Mouse (Mus musculus): ENCODE measurements around the gene Tedc1.
"Not testable (repeated sequence)": the region's sequence is repeated elsewhere in the genome, so short reads cannot be mapped to it uniquely, and the experiment has no call there.

Tedc1 gene

DNA sequence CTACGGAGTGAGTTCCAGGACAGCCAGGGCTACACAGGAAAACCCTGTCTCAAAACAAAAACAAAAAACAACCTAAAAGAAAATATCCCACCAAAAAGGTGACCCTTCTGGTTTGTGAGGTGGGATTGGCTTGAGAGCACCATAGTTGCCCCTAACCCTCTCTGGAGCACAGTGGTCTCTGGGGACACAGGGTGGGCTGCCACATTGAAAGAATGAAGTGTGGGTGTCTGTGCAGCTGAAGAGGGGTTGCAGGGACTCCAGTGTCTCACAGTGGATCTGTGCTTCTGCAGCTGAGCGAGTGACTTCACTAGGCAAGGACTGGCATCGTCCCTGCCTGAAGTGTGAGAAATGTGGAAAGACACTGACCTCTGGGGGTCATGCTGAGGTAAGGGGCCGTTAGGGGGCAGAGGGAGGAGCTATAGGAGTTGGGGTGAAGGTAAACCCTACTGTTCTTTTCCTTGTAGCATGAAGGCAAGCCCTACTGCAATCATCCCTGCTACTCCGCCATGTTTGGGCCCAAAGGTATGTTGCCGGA, 3.2 kb upstream of the Tedc1 start:
- DNase-seq (ENCODE audit: low spot score) = no peak

DNA sequence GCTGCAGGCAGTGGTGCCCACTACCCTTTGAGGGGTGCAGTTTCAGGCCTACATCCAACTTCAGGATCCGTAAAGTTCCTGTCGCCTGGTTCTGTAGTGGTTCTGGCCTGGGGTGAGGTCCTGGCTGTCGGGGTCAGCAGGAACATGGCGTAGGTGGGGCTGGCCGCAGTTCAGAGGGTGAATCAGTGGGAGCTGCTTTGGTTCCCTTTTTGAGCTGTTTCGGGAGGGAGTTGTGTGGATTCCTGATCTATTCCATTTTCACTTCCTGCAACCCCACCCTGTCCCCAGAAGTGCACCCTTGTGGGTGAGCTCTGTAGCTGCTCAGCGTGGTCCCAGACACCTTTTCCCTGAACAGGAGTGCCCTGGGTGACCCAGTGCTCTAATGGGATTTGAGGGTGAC, 2.2 kb upstream of the Tedc1 start:
- no peak for DNase-seq (ENCODE audit: low spot score)

DNA sequence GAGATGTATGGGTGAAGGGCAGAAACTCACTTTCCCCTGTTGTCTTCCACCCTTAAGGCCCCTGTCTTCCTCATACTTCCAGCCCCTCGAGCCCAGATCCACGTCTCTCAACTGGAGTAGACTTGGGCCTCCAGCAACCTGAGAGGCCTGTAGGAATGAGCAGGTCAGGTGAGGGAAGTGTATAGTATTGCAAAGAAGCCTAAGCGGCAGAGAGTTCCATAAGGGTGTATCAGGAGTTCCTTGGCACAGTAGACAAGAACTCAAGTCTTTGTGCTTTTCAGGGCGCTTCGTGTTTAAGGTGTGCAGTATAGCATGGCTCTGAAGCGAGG, 1.5 kb upstream of the Tedc1 start:
- no peak for DNase-seq (ENCODE audit: low spot score)

DNA sequence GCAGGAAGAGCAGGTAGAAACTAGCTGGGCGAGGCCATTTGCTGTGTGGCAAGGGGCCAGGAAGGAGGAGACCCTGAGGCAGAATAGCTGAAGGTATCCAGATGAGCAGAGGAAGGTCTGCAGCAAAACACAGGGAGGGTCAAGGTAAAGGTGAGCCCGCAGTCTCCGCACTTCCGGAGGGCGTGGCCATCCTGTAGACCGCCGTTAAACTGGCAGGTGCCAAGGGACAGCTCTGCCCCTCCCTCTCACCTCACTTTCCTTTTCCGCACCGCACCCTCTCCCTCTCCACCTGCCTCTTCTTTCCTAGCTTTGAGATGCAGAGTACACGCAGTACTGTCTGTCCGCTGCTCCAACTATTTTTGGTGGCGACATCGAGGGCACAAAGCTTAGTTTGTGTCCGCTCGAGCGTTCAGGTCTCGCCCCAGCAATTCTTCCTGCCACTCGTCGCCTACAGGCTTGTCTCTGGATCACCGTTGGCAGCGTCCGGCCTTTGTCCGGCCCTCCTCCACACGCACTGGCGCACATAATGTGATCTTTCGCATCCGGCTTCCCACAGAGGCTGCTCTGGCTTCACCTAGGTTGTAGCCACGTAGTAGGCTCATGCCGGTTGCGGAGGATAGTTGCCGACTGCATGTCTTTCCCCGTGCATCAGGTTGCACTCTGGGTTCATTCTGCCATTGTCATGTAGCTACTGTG, 997 bp upstream of the Tedc1 start:
- no peak for DNase-seq (ENCODE audit: low spot score)

DNA sequence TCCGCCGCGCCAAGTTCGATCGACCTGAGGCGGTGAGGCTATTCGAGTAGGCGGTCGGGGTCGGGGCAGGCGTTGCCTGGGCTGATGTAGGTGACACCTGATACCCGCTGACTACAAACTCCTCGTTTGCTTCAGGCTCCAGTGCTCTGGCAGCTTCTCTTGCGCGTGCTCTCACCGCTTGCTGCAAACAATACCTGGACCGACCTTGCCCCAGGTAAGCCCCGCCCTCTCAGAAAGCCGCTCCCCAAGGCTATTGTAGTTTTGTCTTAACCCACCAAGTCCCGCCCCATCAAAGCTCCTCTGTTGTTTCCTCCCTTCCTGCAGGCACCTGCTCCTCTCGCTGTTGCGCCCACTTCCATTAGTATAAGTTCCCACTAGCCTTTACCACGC, 314 bp downstream of the Tedc1 start:
- no peak for DNase-seq (ENCODE audit: low spot score)

DNA sequence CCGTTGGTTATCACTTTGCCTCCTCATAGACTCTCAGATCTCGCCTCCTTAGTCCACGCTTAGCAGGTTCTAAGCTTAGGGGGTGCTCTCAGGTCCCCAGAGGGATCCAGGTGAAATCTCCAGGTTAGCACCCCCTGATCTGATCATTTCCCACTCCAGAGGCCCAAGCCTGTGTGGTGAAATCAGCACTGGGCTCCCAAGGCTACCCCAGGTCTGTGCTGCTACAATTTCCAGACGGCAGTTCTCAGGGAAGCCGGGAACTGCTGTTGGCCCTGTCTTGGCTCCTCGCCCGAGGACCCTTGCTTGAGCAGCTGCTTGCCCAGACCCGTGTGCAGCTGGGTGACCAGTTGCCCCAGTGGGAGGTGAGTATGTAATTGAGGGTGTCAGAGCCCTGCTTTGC, 781 bp downstream of the Tedc1 start:
- no peak for DNase-seq (ENCODE audit: low spot score)

DNA sequence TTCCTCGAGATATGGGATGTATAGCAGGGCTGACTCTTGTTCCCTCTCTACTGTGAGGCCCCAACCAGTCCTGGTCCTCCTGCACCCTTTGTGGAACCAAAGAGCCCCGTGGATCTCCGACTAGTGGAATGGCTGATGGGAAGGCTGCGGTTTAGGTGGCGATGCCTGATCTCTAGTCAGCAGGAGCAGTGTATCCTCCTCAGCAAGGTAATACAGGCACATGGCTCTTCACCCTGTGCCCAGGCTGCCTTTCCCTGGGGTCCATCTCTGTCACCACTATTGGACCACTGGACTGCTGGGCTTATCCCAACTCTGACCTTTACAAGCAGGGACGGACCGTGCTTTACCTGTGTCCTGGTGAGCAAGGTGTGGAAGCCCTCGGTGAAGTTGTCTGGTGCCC, 1.3 kb downstream of the Tedc1 start:
- DNase-seq (ENCODE audit: low spot score) = no peak

DNA sequence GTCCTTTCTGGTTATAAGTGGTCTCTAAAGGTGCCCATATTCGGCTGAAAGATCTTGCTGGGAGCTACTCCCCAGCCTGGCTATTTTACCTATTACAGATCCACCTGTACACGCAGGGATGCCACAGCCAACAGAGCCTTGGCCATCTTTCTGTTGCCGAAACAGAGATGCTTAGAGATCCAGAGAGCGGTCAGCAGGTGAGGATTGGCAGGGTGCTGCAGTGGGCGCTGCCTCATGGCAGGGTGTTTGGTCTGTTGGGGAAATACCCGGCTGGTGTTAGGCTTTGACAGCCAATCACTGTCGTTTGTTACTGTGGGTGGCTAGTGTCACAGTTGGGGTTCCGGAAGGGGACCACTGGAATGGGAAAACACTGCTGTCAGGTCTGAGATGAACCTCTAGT, 1.8 kb downstream of the Tedc1 start:
- DNase-seq (ENCODE audit: low spot score) = no peak

DNA sequence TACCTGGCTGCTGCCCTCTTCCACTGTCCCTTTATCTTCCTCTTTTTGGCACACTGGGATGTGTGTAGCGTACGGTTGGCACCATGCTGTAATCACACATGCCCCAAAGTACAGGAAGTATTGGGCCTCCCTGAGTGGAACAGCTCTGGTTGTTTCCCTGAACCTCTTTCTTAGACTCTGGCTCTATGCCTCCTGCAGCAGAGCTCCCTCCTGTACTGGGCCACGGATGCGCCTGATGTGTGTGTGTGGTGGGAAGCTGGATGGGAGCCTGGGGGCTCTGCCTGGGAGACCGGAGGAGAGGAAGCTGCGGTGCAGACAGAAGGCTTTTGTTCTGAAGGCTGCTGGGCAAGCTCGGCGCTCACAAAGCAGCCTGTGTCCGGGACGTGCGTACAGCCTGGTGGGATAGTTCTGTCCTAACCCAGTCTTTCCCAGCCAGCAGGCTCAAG, 7.4 kb downstream of the Tedc1 start:
- DNase-seq (ENCODE audit: low spot score) = no peak

DNA sequence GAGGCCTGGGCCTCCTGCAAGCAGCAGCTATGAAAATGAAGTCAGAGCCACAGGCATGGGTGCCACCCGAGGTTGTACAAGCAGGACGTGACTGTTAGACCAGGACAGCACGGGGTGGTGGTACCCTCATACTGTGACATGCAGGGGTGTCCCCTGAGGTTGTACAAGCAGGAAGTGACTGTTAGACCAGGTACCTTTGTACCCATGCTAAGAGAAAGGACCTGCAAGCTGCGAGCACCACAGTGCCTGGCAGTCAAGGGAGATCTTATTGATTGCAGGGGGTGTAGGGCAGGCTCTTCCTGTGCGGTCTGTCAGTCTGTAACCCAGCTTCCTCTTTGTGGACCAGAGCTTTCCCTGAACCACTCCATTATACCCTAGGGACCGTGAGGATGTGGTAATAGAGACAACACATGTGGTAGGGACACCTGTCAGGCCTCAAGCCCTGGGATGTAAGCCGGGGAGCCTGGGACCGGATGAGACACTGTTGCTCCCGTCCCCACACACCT, 11.9 kb downstream of the Tedc1 start:
- no peak for DNase-seq (ENCODE audit: low spot score)

DNA sequence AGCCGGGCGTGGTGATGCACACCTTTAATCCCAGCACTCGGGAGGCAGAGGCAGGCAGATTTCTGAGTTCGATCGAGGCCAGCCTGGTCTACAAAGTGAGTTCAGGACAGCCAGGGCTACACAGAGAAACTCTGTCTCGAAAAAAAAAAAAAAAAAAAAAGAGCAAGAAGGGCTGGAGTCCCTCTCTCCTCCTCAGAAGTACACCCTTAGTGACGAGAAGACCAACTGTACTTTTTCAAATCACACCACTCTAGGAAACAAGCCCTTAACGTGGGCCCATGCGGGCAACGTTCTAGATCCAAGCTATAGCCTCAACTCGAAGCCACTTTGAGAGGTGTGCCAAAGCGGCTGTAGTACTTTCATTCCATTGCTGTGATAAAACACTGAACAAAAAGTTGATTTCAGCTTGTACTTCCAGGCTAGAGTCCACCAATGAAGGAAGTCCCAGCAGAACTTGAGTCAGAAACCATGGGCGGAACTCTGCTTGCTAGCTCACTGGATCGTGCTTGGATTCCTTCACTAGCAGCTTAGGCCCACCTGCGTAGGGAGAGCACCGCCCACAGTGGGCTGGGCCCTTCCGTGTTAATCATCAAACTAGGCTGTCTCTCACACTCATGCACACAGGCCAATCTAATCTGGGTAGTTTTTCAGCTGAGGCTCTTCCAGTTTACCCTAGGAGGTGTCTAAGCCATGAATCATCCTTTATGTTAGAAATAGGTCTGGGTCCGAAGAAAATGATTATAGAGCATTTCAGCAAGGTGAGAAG, 20.9 kb downstream of the Tedc1 start:
- DNase-seq (ENCODE audit: low spot score) = no peak

DNA sequence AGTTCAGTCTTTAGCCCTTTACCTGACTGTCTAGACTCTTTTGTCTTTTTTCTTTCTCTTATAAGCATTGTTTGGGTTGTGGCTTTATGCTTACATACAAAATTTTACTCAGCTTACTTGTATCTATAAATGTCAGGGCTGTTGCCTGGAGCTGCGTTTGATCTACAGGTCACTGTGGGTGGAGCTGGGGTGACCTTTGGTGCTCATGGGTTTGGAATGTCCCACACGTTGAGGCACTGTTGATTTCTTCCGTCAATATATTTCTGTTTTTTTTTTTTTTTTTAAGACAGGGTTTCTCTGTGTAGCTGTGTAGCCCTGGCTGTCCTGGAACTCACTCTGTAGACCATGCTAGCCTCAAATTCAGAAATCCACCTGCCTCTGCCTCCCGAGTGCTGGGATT, 24.8 kb downstream of the Tedc1 start:
- no peak for DNase-seq (ENCODE audit: low spot score)

DNA sequence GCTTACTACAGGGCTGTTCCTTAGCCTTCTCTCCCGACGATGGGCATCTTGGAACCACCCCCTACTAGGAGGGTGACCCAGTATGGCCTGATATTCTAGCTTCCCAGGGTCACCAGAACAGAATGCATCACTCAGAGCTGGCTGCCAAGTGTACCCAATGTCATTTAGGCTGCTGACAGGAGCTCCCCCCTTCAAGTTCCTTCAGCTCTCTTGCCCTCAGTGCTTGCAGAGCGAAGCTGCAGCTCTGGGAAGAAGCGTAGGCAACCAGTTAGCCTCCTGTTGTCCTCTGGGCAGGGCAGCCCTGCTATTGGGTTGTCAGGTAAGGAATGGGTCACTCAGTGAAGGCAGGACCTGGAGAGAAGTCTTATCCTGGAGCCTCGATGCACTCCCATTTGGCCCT, 28.7 kb downstream of the Tedc1 start:
- no peak for DNase-seq (ENCODE audit: low spot score)

DNA sequence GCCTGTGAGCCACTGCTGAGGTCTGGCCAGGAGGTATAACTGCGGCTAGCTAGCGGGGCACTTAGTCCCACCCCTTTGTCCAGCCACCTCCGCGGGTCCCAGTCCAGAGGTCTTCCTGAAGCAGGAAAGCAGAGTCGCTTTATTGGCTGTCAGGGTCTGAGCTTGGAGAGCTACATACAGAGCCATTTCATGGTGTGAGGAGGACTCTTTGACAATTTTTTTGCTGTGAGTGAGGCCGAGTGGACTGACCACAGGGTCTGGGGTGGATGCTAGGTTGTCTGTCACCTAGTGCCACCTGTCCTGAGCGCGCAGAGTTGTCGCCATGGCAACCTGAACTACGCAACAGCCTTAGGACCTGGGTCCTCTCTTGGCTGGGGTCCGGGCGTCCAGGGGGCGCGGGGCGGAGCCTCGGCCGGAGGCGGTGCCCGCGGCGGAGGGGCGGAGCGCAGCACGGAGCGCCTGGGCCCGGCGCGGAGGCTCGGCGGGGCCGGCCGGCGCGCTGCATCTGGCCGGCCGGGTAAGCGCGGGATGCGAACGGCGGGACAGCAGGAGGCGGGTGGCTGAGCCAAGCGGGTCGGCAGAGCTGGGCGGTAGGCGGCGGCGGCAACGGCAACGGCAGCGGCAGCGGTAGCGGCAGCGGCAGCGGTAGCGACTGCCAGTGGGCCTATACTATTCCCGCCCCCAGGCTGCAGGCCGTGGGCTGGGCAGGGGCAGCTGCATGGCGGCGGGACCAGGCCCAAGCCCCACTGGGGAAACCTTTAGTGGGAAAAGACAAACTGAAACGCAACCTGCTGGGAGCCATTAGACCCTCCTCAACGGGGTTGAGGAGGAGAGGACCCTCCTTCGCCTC, 29.4 kb downstream of the Tedc1 start, which contains the start of gene Tmem121:
Gene Tmem121 (plus strand): TSS at position 489 of the 850 bp plus-strand sequence.
- DNase-seq (ENCODE audit: low spot score) = no peak

DNA sequence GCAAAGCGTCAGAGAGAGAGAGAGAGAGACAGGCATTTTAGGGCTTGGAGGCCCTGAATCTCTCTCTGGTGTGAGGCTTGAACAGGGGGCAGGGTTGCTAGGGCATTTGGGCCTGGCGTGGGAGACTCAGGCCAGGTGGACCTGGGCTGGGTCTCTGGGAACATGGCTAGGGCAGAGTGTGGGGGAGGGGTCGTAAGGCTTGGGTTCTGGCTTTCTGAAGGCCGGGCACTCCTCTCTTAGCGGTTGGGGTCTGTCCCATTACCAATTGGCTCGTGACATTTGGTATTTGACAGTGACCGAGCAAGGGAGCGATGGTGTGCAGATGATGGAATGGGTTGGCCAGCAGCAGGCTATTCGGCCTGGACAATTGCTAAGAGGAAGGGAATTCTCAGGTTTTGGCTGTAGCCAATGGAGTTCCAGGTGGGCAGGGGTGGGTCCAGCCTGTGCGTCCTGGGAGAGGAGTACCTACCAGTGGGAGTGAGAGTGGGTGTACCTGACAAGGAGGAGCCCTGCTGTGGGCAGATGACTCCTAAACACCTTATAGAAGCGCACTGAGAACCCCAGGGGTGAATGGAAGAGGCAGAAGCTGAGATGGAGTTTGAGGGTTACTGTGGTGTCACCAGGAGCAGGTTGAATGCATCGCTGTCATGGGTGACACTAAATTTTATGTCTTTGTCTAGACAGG, 30.2 kb downstream of the Tedc1 start:
- no peak for DNase-seq (ENCODE audit: low spot score)

DNA sequence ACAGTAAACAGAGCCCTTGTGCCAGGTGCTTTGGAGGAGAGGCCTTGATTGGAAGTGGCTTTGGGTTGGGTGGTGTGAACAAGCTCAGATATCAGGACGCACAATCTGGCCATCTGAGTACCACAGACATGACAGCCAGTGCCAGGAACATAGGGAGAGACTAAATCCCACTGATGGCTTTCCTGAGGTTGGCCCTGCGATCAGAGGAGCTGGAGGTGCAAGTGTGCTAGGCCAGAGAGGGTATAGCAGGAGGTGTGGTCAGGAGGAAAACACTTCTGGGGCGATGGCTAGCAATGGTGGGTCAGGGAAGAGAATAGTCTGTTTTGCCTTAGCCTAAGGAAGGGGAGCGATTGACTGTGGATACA, 30.8 kb downstream of the Tedc1 start:
- DNase-seq (ENCODE audit: low spot score) = no peak

DNA sequence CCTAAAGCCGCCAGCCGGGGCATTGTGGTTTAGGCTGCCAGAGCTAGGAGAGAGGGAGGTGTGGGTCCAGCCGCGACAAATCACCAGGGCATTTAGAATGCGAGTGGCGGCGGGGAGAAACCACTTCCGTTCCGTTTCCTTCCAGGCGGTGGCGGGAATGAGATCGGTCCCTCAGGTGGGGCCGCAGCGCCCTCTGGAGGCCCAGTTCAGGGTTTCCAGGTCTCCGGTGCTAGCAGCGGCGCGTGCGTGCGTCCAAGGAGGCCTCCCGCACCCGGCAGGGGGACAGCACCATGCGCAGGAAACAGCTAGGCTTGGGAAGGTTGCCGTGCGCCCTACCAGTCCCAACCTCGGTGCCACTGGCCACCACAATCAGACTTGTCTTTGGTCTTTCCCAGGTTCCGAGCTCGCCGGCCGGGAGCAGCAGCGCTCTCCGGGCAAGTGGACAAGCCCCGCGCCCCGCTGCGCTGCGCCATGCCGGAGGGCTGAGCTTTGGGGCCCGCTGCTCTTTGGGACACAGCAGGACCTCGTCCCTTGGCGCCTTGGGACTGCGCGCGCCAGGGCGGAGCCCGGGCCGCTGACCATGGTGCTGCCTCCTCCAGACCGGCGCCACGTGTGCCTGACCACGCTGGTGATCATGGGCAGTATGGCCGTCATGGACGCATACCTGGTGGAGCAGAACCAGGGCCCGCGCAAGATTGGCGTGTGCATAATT, 31.5 kb downstream of the Tedc1 start:
- DNase-seq (ENCODE audit: low spot score) = peak; percentile 72

DNA sequence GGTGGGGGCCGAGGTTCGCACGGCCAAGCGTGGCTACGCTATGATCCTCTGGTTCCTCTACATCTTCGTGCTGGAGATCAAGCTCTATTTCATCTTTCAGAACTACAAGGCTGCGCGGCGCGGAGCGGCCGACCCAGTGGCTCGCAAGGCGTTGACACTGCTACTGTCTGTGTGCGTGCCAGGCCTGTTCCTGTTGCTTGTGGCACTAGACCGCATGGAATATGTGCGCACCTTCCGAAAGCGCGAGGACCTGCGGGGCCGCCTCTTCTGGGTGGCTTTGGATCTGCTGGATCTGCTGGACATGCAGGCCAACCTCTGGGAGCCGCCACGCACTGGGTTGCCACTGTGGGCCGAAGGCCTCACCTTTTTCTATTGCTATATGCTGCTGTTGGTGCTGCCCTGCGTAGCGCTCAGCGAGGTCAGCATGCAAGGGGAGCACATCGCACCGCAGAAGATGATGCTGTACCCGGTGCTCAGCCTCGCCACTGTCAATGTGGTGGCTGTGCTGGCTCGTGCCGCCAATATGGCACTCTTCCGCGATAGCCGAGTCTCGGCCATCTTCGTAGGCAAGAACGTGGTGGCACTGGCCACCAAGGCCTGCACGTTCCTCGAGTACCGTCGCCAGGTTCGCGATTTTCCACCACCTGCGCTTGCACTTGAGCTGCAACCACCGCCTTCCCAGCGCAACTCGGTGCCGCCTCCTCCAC, 32.3 kb downstream of the Tedc1 start:
- DNase-seq (ENCODE audit: low spot score) = no peak

DNA sequence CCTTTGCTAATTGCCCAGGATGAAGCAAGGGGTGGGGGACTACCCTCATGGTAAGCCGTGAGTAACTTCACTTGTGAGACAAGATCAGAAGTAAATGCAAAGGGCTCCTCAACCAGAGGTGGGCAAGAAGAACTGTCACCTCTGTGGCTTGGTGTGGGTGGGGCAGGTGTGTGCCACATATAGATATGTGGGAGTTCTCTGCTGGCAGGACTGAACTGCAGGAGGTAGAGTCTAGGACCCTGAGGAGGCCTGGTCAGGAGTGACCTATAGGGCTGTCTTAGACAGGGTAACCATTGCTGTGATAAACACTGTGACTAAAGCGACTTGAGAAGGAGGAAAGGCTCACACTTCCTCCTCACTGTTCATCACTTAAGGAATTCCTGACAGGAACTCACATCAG, 37.2 kb downstream of the Tedc1 start:
- DNase-seq (ENCODE audit: low spot score) = no peak

DNA sequence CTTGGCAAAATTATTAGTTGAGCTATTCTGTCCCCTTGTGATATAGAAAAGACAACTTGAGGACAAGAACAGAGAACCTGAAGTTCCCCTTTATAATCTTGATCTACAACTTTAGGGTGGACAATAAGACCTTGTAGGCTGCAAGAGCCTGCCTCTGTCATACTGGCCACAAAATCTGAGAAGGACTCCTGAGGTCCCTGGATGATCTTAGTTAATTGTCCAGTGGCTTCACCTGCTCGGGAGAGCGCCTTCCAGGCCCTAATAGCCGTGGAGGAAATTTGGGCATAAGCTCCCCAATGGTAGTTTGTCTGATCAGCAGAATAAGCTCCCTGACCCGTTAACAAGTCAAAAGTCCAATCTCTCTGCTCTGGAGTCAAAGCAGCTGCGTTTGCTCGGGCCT, 42.9 kb downstream of the Tedc1 start:
- DNase-seq (ENCODE audit: low spot score) = not testable (repeated sequence)

DNA sequence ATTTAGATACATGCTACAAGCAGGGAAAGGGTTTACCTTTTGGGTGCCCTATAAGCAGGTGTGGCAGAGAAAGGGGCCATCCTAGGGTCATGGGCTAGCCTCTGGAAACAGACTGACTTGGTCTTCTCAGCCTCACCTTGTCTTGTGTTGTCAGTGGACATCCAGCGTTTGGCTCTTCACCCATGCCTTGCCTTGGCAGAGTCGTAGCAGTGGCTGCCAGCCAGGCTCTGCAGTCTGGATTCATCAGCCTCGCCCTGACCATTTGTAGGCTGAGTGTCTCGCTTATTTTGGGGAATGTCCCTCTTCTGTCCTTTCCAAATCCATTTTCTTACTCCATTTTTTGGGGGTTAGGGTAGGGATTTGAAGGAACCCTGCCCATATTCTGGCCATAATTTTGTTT, 45.1 kb downstream of the Tedc1 start:
- no peak for DNase-seq (ENCODE audit: low spot score)
